Mouse (Mus musculus): ENCODE results near the gene Rnf185.
A peak's percentile ranks its signal among the peaks of the same experiment; 100 is the strongest.

The Rnf185 gene

GRCm38 (mm10) chr11:3452167-3452639, at the start of gene Rnf185:
TSS of gene Rnf185 (minus strand) at chr11:3452363.
- peak; percentile 84 to 93 for DNase-seq (ENCODE audit: low spot score in 2 of 2)

GRCm38 (mm10) chr11:3497296-3497695, 45.1 kb upstream of the Rnf185 start:
- DNase-seq (ENCODE audit: low spot score in 2 of 2): no peak

GRCm38 (mm10) chr11:3496756-3497155, 44.6 kb upstream of the Rnf185 start:
- DNase-seq (ENCODE audit: low spot score in 2 of 2): no peak

- no peak for DNase-seq (ENCODE audit: low spot score in 2 of 2)
Measured at GRCm38 (mm10) chr11:3495496-3495895, 43.3 kb upstream of the Rnf185 start.

- DNase-seq (ENCODE audit: low spot score in 2 of 2): no peak
Measured at GRCm38 (mm10) chr11:3494857-3495256, 42.7 kb upstream of the Rnf185 start.

- no peak for DNase-seq (ENCODE audit: low spot score in 2 of 2)
Measured at GRCm38 (mm10) chr11:3492748-3493147, 40.6 kb upstream of the Rnf185 start.

GRCm38 (mm10) chr11:3489036-3489435, 36.9 kb upstream of the Rnf185 start:
- DNase-seq (ENCODE audit: low spot score in 2 of 2): no peak

- DNase-seq (ENCODE audit: low spot score in 2 of 2): no peak
Measured at GRCm38 (mm10) chr11:3487952-3488570, 35.9 kb upstream of the Rnf185 start, which contains the start of gene Pla2g3. TSS of gene Pla2g3 (plus strand) at chr11:3488284.

- no peak for DNase-seq (ENCODE audit: low spot score in 2 of 2)
Measured at GRCm38 (mm10) chr11:3486349-3486748, 34.2 kb upstream of the Rnf185 start.

- DNase-seq (ENCODE audit: low spot score in 2 of 2): no peak
Measured at GRCm38 (mm10) chr11:3483980-3484642, 31.9 kb upstream of the Rnf185 start.

- DNase-seq (ENCODE audit: low spot score in 2 of 2): no peak
Measured at GRCm38 (mm10) chr11:3475489-3475888, 23.3 kb upstream of the Rnf185 start.

- no peak for DNase-seq (ENCODE audit: low spot score in 2 of 2)
Measured at GRCm38 (mm10) chr11:3474480-3475115, 22.4 kb upstream of the Rnf185 start.

- peak; percentile 66 to 73 for DNase-seq (ENCODE audit: low spot score in 2 of 2)
Measured at GRCm38 (mm10) chr11:3472484-3472883, 20.3 kb upstream of the Rnf185 start.

GRCm38 (mm10) chr11:3471448-3471850, 19.3 kb upstream of the Rnf185 start:
- DNase-seq (ENCODE audit: low spot score in 2 of 2): no peak

GRCm38 (mm10) chr11:3462846-3463245, 10.7 kb upstream of the Rnf185 start:
- no peak for DNase-seq (ENCODE audit: low spot score in 2 of 2)

- no peak for DNase-seq (ENCODE audit: low spot score in 2 of 2)
Measured at GRCm38 (mm10) chr11:3459105-3459468, 6.9 kb upstream of the Rnf185 start.

GRCm38 (mm10) chr11:3458428-3459104, 6.4 kb upstream of the Rnf185 start:
- no peak for DNase-seq (ENCODE audit: low spot score in 2 of 2)

- peak; percentile 28 to 41 for DNase-seq (ENCODE audit: low spot score in 2 of 2)
Measured at GRCm38 (mm10) chr11:3456354-3456753, 4.2 kb upstream of the Rnf185 start.

GRCm38 (mm10) chr11:3454506-3454905, 2.3 kb upstream of the Rnf185 start:
- DNase-seq (ENCODE audit: low spot score in 2 of 2): no peak

- peak in 1 of 2 experiments; percentile 7 for DNase-seq (ENCODE audit: low spot score in 2 of 2)
Measured at GRCm38 (mm10) chr11:3453467-3453866, 1.3 kb upstream of the Rnf185 start.

- no peak for DNase-seq (ENCODE audit: low spot score in 2 of 2)
Measured at GRCm38 (mm10) chr11:3452769-3453168, 606 bp upstream of the Rnf185 start.

GRCm38 (mm10) chr11:3451701-3452163, 431 bp downstream of the Rnf185 start:
- peak in 1 of 2 experiments; percentile 37 for DNase-seq (ENCODE audit: low spot score in 2 of 2)
